Mouse (Mus musculus): ENCODE results near the gene Spata13.

DNA sequence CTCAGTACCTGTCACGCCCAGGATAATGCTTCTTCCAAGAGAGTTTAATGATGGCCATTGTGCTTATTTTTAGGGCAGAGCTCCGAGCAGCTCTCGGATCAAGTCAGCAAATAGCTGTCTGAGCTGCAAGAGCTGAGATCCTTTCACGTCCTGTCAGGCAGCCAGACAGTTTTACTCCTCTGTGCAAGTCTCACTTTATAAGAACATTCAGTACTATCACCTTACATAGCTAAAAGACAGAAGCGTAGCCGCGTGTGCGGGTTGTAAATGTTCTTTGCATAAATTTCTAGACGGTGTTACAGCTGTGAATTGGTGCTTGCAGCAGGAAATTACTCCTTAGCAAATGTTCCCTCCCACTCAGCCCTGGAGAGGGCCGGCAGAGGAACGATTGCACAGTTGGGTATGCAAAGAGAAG is 59.3 kb downstream of the Spata13 start:
- TF ChIP-seq GATA1 (IDR thresholded peaks at IDR 0.05; ENCODE audit: low read length) (no peak), TAL1 (IDR thresholded peaks at IDR 0.05; ENCODE audit: low read length) (no peak)

Data from erythroblast, embryonic 14.5 days (primary cell).